Mouse (Mus musculus) midbrain, embryonic 13.5 days (tissue): ENCODE results near the gene Pisd. TPM values are rescaled to one million over a fixed set of nuclear protein-coding genes. Genes with fewer than 3 reads are reported as not detected.

Experiments used
- polyA plus RNA-seq: library from polyadenylated mRNA; unstranded; fragments of >200 nt; fragmentation: Nextera tagmentation; extraction: Ambion mirVana; gene quantifications from 2 replicates; pipeline ENCODE4 v1.2.1, GENCODE M21; 2015

The Pisd gene
- polyA plus RNA-seq, 1 experiment from 2014 or later, result 106 TPM

Other genes starting within 250 kb of the Pisd start
- gene Yes1, start 174.5 kb downstream of the Pisd start, polyA plus RNA-seq, result 19.8 and 21.5 TPM in 2 replicates
- not detected in 2 replicates for gene Gm20671, start 41.5 kb upstream of the Pisd start, polyA plus RNA-seq
- 13.5 and 14.9 TPM in 2 replicates for gene Prr14l, start 68.6 kb upstream of the Pisd start, polyA plus RNA-seq
- gene Depdc5, start 78.1 kb upstream of the Pisd start, polyA plus RNA-seq, result 37.5 and 37.8 TPM in 2 replicates
- gene Ywhah, start 233.2 kb upstream of the Pisd start, polyA plus RNA-seq, result 517 and 561 TPM in 2 replicates